Mouse (Mus musculus): Measurements from ENCODE around the gene Hmces.

Gene Hmces

GRCm38 (mm10) chr6:87913661-87914325 is at the start of gene Hmces:
Hmces (plus strand) TSS chr6:87913935.
- DNase-seq: peak; percentile 83 to 88

- DNase-seq: no peak
Measured at GRCm38 (mm10) chr6:87866211-87866610, 47.5 kb upstream of the Hmces start.

DNA sequence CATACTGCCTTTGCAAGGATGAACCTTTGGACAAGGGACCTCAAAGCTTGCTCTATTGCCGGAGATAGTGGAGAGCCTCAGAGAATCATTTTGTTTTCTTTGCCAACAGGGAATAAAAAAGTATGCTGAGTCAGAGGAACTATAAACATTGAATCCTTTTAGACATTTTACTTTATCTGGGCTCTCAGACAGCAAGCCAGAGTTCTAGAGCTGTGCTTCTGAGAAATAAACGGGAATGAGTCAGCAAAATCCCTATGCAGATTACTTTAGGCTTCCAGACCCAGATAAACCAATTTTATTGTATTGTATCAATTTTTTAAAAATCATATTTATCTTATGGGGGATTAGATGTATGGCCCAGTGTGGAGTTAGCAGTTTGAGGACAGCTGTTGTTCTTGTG is 46.5 kb upstream of the Hmces start:
- DNase-seq: no peak

- peak; percentile 47 to 56 for DNase-seq
Measured at GRCm38 (mm10) chr6:87868871-87869506, 44.7 kb upstream of the Hmces start.

DNA sequence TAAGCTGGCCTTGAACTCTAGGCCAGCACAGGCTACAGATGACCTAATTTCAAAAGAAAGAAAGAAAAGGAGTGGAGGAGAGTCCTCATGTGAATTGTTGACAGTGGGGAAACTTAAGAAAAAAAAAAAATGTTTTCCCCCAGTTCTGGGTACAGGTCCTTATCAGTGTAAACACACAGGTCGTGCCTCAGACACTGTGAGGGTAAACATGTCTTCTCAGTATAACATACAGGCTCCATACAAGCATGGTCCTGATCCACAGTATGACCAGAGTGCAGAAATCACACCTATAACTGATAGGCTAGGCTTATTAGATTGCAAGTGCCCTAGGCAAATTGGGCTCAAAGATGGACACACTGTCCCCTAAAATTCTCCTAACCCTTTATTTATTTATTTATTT is 43.3 kb upstream of the Hmces start:
- no peak for DNase-seq

GRCm38 (mm10) chr6:87871240-87871639 is 42.5 kb upstream of the Hmces start:
- no peak for DNase-seq

- DNase-seq: peak in 1 of 2 experiments; percentile 13
Measured at GRCm38 (mm10) chr6:87873104-87873503, 40.6 kb upstream of the Hmces start.

DNA sequence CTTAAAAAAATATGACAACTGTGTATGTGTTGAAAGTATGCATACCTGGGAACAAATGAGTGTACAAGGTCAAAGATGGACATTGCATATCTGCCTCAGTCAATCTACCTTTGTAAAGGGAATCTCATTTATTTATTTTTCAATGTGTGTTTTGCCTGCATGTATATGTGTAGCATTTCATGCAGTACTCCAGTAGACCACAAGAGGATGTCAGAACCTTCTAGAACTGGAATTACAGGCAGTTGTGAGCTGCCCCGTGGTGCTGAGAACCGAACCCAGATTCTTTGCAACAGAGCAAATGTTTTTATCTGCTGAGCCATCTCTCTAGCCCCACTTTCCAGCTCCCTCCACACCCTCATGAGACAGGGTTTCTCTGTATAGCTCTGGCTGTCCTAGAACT is 39.8 kb upstream of the Hmces start:
- no peak for DNase-seq

- DNase-seq: no peak
Measured at GRCm38 (mm10) chr6:87875083-87875482, 38.7 kb upstream of the Hmces start.

DNA sequence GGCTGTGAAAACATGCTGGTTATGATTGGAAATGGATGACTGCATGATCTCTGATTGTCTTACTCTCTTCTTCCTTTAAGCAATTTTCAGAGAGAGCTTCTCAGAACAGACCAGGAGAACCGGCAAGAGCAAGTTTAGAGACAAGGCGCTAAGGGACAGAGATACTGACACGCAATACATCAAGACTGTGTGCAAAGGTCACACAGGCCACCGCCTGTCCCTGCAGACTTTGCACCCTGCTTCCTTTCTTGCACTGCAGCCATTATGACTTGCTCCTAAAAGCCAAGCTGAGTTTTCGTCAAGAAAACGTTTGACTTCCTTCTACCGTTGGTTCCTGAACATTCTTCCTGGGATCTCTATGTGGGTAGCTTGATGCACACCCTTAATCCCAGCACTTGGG is 38.2 kb upstream of the Hmces start:
- DNase-seq: no peak

DNA sequence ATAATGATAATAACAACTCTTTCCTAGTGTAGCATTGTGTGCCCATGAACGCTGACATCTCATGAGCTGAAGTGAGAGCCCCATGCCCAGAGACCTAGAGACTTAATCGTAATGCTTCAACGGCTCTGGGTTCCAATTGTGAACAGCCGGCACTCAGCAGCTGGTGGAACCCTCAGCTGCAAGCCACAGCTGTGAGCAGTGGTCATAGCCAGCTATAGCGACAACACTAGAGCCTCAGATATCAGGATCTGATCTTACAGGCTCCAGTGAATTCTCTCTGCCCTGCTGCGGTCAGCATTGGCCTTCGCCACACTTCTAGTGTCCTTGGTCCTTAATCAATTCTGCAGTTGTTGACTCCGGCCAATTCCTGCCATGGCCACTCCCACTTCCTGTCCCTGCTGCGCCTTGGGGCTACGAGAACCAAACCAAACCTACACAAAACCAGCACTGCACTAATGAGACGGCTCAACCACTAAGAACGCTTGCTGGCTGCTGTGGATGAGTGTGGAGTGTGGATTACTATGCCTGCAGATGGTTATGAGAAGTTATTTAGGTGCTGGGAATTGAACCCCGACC is 37.6 kb upstream of the Hmces start:
- no peak for DNase-seq

GRCm38 (mm10) chr6:87879010-87879409 is 34.7 kb upstream of the Hmces start:
- no peak for DNase-seq

GRCm38 (mm10) chr6:87879628-87880027 is 34.1 kb upstream of the Hmces start:
- no peak for DNase-seq

GRCm38 (mm10) chr6:87882221-87882620 is 31.5 kb upstream of the Hmces start:
- DNase-seq: no peak

- DNase-seq: peak; percentile 41 to 47
Measured at GRCm38 (mm10) chr6:87882816-87883215, 30.9 kb upstream of the Hmces start.

DNA sequence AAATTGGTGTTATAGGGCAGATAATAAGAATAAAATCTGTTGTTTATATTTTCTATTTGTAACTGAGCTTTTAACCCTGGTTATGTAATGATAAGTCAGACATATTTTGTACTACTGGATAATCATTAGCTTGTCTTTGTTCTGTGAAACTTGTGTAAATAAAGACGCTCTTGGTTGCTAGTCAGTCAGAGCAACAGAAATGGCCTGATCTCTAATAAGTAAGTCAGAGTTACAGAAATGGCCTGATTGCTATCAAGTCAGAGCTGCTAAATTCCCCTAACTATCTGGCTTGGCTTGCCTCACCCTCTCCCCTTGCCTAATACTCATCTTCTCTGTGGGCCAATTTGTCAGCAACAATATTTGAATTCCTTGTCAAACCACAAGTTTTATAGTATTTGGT is 27.0 kb upstream of the Hmces start:
- no peak for DNase-seq

GRCm38 (mm10) chr6:87887594-87888233 is 26.0 kb upstream of the Hmces start, which contains the start of gene Copg1:
Copg1 (plus strand) TSS chr6:87887814.
- DNase-seq: peak; percentile 100

GRCm38 (mm10) chr6:87893931-87894330 is 19.8 kb upstream of the Hmces start:
- DNase-seq: peak; percentile 87 to 90

DNA sequence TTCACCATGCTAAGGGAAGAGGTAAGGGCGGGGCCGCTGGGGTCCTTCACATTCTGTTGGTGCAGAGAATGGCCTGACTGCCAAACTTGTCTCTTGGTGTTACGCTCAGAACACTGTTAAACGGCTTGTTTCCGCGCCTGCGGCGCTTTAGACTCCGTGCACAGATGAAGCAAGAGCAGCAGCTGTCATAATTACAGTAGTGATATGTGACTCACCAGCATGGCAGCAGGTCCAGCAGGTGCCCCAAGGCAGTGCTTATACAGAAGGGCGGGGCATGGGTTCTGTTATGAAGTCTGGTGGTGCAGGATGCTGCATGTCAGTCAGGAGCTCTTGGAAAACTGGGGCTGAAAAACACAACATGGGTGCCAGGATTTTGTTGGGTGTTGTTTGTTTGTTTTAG is 15.7 kb upstream of the Hmces start:
- no peak for DNase-seq

- DNase-seq: no peak
Measured at GRCm38 (mm10) chr6:87906632-87907031, 7.1 kb upstream of the Hmces start.

DNA sequence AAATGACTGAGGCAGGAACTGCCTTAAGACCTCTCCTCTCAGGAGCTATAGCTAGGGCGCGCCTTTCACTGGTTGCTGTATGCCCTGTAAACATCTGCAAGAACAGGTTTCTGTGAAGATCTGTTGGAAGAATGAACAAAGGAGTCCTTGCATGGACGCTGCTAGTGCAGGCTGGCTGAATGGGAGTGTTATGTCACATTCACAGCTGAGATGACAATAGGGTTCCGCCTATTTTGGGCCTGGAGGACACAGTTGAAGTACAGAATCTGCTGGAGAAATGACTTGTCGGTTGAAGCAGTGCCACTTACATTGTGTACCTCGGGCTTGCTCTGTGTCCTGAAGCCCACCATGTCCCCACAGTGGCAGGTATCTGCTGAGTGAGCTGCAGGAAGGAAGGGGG is 4.6 kb upstream of the Hmces start:
- DNase-seq: no peak

DNA sequence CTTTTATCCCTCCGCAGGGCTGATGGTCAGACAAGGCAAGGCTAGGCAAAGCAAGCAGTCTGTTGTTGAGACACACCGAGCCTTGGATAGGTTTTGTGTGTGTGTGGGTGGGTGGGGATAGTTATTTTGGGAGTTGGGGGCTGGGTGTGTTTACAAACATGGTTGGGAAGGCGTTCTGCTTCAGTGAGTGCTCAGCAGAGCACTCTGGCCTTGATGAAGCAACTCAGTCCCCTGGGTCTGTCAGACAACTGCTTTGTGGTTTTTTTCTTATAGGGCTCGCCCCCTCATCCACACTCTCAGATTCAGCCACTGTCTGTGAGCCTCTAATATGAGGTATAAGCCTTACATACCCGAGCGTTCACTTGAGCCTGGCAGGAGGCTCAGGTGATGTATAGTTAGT is 2.2 kb upstream of the Hmces start:
- DNase-seq: no peak

GRCm38 (mm10) chr6:87914326-87915102 is 779 bp downstream of the Hmces start:
- DNase-seq: peak; percentile 64 to 67
